Mouse (Mus musculus): ENCODE results near the gene Hook2. TPM values are rescaled to one million over a fixed set of nuclear protein-coding genes. Genes with fewer than 3 reads are reported as not detected.

The Hook2 gene
- polyA plus RNA-seq, 1 experiment from 2014 or later: 68.6 TPM

- H3K9me3 ChIP-seq (ENCODE audit: control insufficient read depth): no peaks in the 10 kb centered on the region
- peaks cover 5% of the 10 kb centered on the region; the same call in 1 of the 2 replicates for H3K4me1 ChIP-seq (replicated peaks; ENCODE audit: control insufficient read depth, insufficient read depth, low read length)
- no peak for ATAC-seq
- H3K36me3 ChIP-seq (ENCODE audit: control insufficient read depth, insufficient read depth): peaks cover 14% of the 10 kb centered on the region
- H3K4me3 ChIP-seq (ENCODE audit: low read depth, low read length): peak overlapping the region; percentile 88
- no peak for TF ChIP-seq CTCF (IDR thresholded peaks at IDR 0.05; ENCODE audit: low read depth)
- H3K27me3 ChIP-seq (replicated peaks; ENCODE audit: control insufficient read depth, insufficient read depth, low read length): no peaks in the 10 kb centered on the region
- WGBS: 2% methylated on average over 12 of the region's 12 CpGs
- H3K9ac ChIP-seq (ENCODE audit: low read depth, low read length): peak overlapping the region; percentile 89
- H3K4me2 ChIP-seq (replicated peaks; ENCODE audit: low read depth): peak overlapping the region; percentile 94
- H3K27ac ChIP-seq (ENCODE audit: low read depth, low read length): peak overlapping the region; percentile 96
These were observed 44.8 kb downstream of the Hook2 start for GRCm38 (mm10) chr8:85035165-85035727.

GRCm38 (mm10) chr8:85035728-85036310 is 45.4 kb downstream of the Hook2 start:
- Histone ChIP-seq H3K4me3 (ENCODE audit: low read depth, low read length) (peak overlapping the region; percentile 88), H3K36me3 (ENCODE audit: control insufficient read depth, insufficient read depth) (peaks cover 14% of the 10 kb centered on the region), H3K4me2 (replicated peaks; ENCODE audit: low read depth) (peak overlapping the region; percentile 94), H3K9ac (ENCODE audit: low read depth, low read length) (peak overlapping the region; percentile 89), H3K27me3 (replicated peaks; ENCODE audit: control insufficient read depth, insufficient read depth, low read length) (no peaks in the 10 kb centered on the region), H3K27ac (ENCODE audit: low read depth, low read length) (peak overlapping the region; percentile 96), H3K9me3 (ENCODE audit: control insufficient read depth) (no peaks in the 10 kb centered on the region), H3K4me1 (replicated peaks; ENCODE audit: control insufficient read depth, insufficient read depth, low read length) (peaks cover 5% of the 10 kb centered on the region; the same call in 1 of the 2 replicates)
- no peak for TF ChIP-seq CTCF (IDR thresholded peaks at IDR 0.05; ENCODE audit: low read depth)
- ATAC-seq: 0 out of 2 replicates have a peak, but pooled peaks have one; percentile 3
- under 1% methylated on average over 15 of the region's 15 CpGs for WGBS

- peak overlapping the region; percentile 94 for H3K4me2 ChIP-seq (replicated peaks; ENCODE audit: low read depth)
- H3K4me1 ChIP-seq (replicated peaks; ENCODE audit: control insufficient read depth, insufficient read depth, low read length): peaks cover 5% of the 10 kb centered on the region; the same call in 1 of the 2 replicates
- no peaks in the 10 kb centered on the region for H3K9me3 ChIP-seq (ENCODE audit: control insufficient read depth)
- H3K36me3 ChIP-seq (ENCODE audit: control insufficient read depth, insufficient read depth): peaks cover 19% of the 10 kb centered on the region
- H3K9ac ChIP-seq (ENCODE audit: low read depth, low read length): peak overlapping the region; percentile 89
- TF ChIP-seq CTCF (IDR thresholded peaks at IDR 0.05; ENCODE audit: low read depth): no peak
- no peaks in the 10 kb centered on the region for H3K27me3 ChIP-seq (replicated peaks; ENCODE audit: control insufficient read depth, insufficient read depth, low read length)
- ATAC-seq: peak; percentile 3; the same call in 1 of the 2 replicates
- H3K4me3 ChIP-seq (ENCODE audit: low read depth, low read length): peak overlapping the region; percentile 88
- H3K27ac ChIP-seq (ENCODE audit: low read depth, low read length): peak overlapping the region; percentile 96
- 0% methylated on average over 9 of the region's 9 CpGs for WGBS
These were observed 45.9 kb downstream of the Hook2 start for GRCm38 (mm10) chr8:85036381-85036717.

- H3K9me3 ChIP-seq (ENCODE audit: control insufficient read depth): no peaks in the 10 kb centered on the region
- peak within 1 kb of the TSS; percentile 96 for H3K27ac ChIP-seq (ENCODE audit: low read depth, low read length)
- no peak for TF ChIP-seq CTCF (IDR thresholded peaks at IDR 0.05; ENCODE audit: low read depth)
- H3K36me3 ChIP-seq (ENCODE audit: control insufficient read depth, insufficient read depth): peaks cover 21% of the 10 kb centered on the region
- WGBS: under 1% methylated on average over 55 of the region's 59 CpGs
- peaks cover 5% of the 10 kb centered on the region; the same call in 1 of the 2 replicates for H3K4me1 ChIP-seq (replicated peaks; ENCODE audit: control insufficient read depth, insufficient read depth, low read length)
- peak within 1 kb of the TSS; percentile 89 for H3K9ac ChIP-seq (ENCODE audit: low read depth, low read length)
- peak; percentile 89 for ATAC-seq
- peak within 1 kb of the TSS; percentile 94 for H3K4me2 ChIP-seq (replicated peaks; ENCODE audit: low read depth)
- no peaks in the 10 kb centered on the region for H3K27me3 ChIP-seq (replicated peaks; ENCODE audit: control insufficient read depth, insufficient read depth, low read length)
- peak within 1 kb of the TSS; percentile 88 for H3K4me3 ChIP-seq (ENCODE audit: low read depth, low read length)
These were observed 46.4 kb downstream of the Hook2 start, which contains the start of gene Tnpo2 for GRCm38 (mm10) chr8:85036718-85037365. Gene Tnpo2, plus strand, starts transcription at chr8:85036915.

GRCm38 (mm10) chr8:85037366-85037680 is 46.9 kb downstream of the Hook2 start:
- Histone ChIP-seq H3K27me3 (replicated peaks; ENCODE audit: control insufficient read depth, insufficient read depth, low read length) (no peaks in the 10 kb centered on the region), H3K9ac (ENCODE audit: low read depth, low read length) (peak overlapping the region; percentile 89), H3K4me1 (replicated peaks; ENCODE audit: control insufficient read depth, insufficient read depth, low read length) (peaks cover 5% of the 10 kb centered on the region; the same call in 1 of the 2 replicates), H3K9me3 (ENCODE audit: control insufficient read depth) (no peaks in the 10 kb centered on the region), H3K27ac (ENCODE audit: low read depth, low read length) (peak overlapping the region; percentile 96), H3K4me3 (ENCODE audit: low read depth, low read length) (peak overlapping the region; percentile 88), H3K36me3 (ENCODE audit: control insufficient read depth, insufficient read depth) (peaks cover 20% of the 10 kb centered on the region), H3K4me2 (replicated peaks; ENCODE audit: low read depth) (peak overlapping the region; percentile 94)
- peak; percentile 13; the same call in 1 of the 2 replicates for ATAC-seq
- no peak for TF ChIP-seq CTCF (IDR thresholded peaks at IDR 0.05; ENCODE audit: low read depth)
- WGBS: under 1% methylated on average over 14 of the region's 14 CpGs
